Mouse (Mus musculus) stomach, embryonic 15.5 days (tissue): ENCODE measurements at regions not wholly inside any gene's neighbourhood (a gene's known extent, or its start where the extent isn't known, plus 50 kb on each side); places are given as distances from the start of the nearest gene placed in this dataset.

Experiments used
- ATAC-seq: fragments of 200-750 bp; cut with Nextera tagmentation; 2 replicates; pipeline ENCODE4 v1.8.0; 2017; ENCODE audit warnings: low read depth, moderate number of reproducible peaks, moderate TSS enrichment; ENCODE audit not compliant: insufficient read depth, low FRiP score
- H3K27ac ChIP-seq: fragments of 300-500 bp; sonication (generic); 2 replicates; pipeline ENCODE4 v1.5.1; 2015; ENCODE audit warnings: mild to moderate bottlenecking, inconsistent platforms
- H3K27me3 ChIP-seq: fragments of 300-500 bp; sonication (generic); replicated peaks from 2 replicates; pipeline ENCODE4 v1.6.1; 2015; ENCODE audit warnings: inconsistent platforms
- H3K36me3 ChIP-seq: fragments of 300-500 bp; sonication (generic); 2 replicates; pipeline ENCODE4 v1.6.1; 2015; ENCODE audit warnings: inconsistent platforms
- H3K4me1 ChIP-seq: fragments of 300-500 bp; sonication (generic); 2 replicates; pipeline ENCODE4 v1.6.1; 2015; ENCODE audit warnings: inconsistent platforms
- H3K4me2 ChIP-seq: fragments of 300-500 bp; sonication (generic); 2 replicates; pipeline ENCODE4 v1.6.1; 2015; ENCODE audit warnings: mild to moderate bottlenecking, inconsistent platforms
- H3K4me3 ChIP-seq: fragments of 300-500 bp; sonication (generic); replicated peaks from 2 replicates; pipeline ENCODE4 v1.5.1; 2015; ENCODE audit warnings: inconsistent platforms
- H3K9ac ChIP-seq: fragments of 300-500 bp; sonication (generic); 2 replicates; pipeline ENCODE4 v1.6.1; 2015; ENCODE audit warnings: inconsistent platforms
- H3K9me3 ChIP-seq: fragments of 300-500 bp; sonication (generic); 2 replicates; pipeline ENCODE4 v1.6.1; 2016; ENCODE audit warnings: inconsistent platforms
- WGBS: fragments of 180-500 bp; shearing (Covaris S2); methylation state at CpG from one replicate; pipeline ENCODE4 v1.1.7; 2015; 5-methylcytosine and 5-hydroxymethylcytosine counted together

- no peak overlapping the region for H3K4me3 ChIP-seq
- 65% methylated on average over 5 of the region's 5 CpGs for WGBS
- ATAC-seq: no peak
Observed at GRCm38 (mm10) chr6:117237096-117237495, 68.8 kb downstream of the Cxcl12 start.

GRCm38 (mm10) chr6:117241206-117241605, 72.9 kb downstream of the Cxcl12 start:
- Histone ChIP-seq H3K9ac (no peak overlapping the region), H3K36me3 (no peaks in the 10 kb centered on the region), H3K27ac (no peak overlapping the region), H3K4me3 (no peak overlapping the region), H3K9me3 (no peaks in the 10 kb centered on the region), H3K4me2 (no peak overlapping the region), H3K4me1 (no peaks in the 10 kb centered on the region), H3K27me3 (no peaks in the 10 kb centered on the region)
- WGBS: 55% methylated on average over 3 of the region's 3 CpGs
- ATAC-seq: no peak

More at GRCm38 (mm10) chr6:117237096-117237495, 68.8 kb downstream of the Cxcl12 start:
- Histone ChIP-seq H3K9ac (no peak overlapping the region), H3K36me3 (no peaks in the 10 kb centered on the region), H3K27ac (no peak overlapping the region), H3K4me1 (no peaks in the 10 kb centered on the region), H3K4me2 (no peak overlapping the region), H3K27me3 (no peaks in the 10 kb centered on the region), H3K9me3 (no peaks in the 10 kb centered on the region)

- no peak for ATAC-seq
- no peak overlapping the region for H3K4me2 ChIP-seq
- H3K4me3 ChIP-seq: no peak overlapping the region
- H3K9ac ChIP-seq: no peak overlapping the region
- H3K27ac ChIP-seq: no peak overlapping the region
- 48% methylated on average over 5 of the region's 5 CpGs for WGBS
- H3K27me3 ChIP-seq: no peaks in the 10 kb centered on the region
- no peaks in the 10 kb centered on the region for H3K36me3 ChIP-seq
- 0 out of 2 replicates have a peak, but pooled peaks cover 6% of the 10 kb centered on the region for H3K4me1 ChIP-seq
- no peaks in the 10 kb centered on the region for H3K9me3 ChIP-seq
Observed at GRCm38 (mm10) chr6:117245398-117245797, 77.1 kb downstream of the Cxcl12 start.

GRCm38 (mm10) chr6:117245849-117246248, 77.5 kb downstream of the Cxcl12 start:
- Histone ChIP-seq H3K4me1 (0 out of 2 replicates have a peak, but pooled peaks cover 6% of the 10 kb centered on the region), H3K9me3 (no peaks in the 10 kb centered on the region), H3K4me2 (no peak overlapping the region), H3K36me3 (no peaks in the 10 kb centered on the region), H3K27ac (no peak overlapping the region), H3K9ac (no peak overlapping the region), H3K4me3 (no peak overlapping the region), H3K27me3 (no peaks in the 10 kb centered on the region)
- WGBS: 72% methylated on average over 6 of the region's 6 CpGs
- ATAC-seq: no peak

- Histone ChIP-seq H3K4me2 (no peak overlapping the region), H3K27me3 (no peaks in the 10 kb centered on the region), H3K9ac (no peak overlapping the region), H3K4me3 (no peak overlapping the region), H3K27ac (no peak overlapping the region), H3K4me1 (0 out of 2 replicates have a peak, but pooled peaks cover 6% of the 10 kb centered on the region), H3K9me3 (no peaks in the 10 kb centered on the region), H3K36me3 (no peaks in the 10 kb centered on the region)
- no peak for ATAC-seq
- 80% methylated on average over 18 of the region's 18 CpGs for WGBS
Observed at GRCm38 (mm10) chr6:117249230-117249921, 81.0 kb downstream of the Cxcl12 start.

- Histone ChIP-seq H3K4me3 (no peak overlapping the region), H3K27ac (no peak overlapping the region), H3K36me3 (no peaks in the 10 kb centered on the region), H3K4me1 (0 out of 2 replicates have a peak, but pooled peaks cover 6% of the 10 kb centered on the region), H3K9ac (no peak overlapping the region), H3K27me3 (no peaks in the 10 kb centered on the region), H3K4me2 (no peak overlapping the region), H3K9me3 (no peaks in the 10 kb centered on the region)
- WGBS: 41% methylated on average over 2 of the region's 2 CpGs
- ATAC-seq: no peak
Observed at GRCm38 (mm10) chr6:117250051-117250450, 81.7 kb downstream of the Cxcl12 start.

- no peaks in the 10 kb centered on the region for H3K27me3 ChIP-seq
- H3K27ac ChIP-seq: no peak overlapping the region
- H3K4me1 ChIP-seq: 0 out of 2 replicates have a peak, but pooled peaks cover 6% of the 10 kb centered on the region
- no peaks in the 10 kb centered on the region for H3K9me3 ChIP-seq
- H3K9ac ChIP-seq: no peak overlapping the region
- H3K4me2 ChIP-seq: no peak overlapping the region
- no peak overlapping the region for H3K4me3 ChIP-seq
- H3K36me3 ChIP-seq: no peaks in the 10 kb centered on the region
- ATAC-seq: no peak
- WGBS: 74% methylated on average over 12 of the region's 12 CpGs
Observed at GRCm38 (mm10) chr6:117251383-117251925, 83.1 kb downstream of the Cxcl12 start.

- WGBS: 68% methylated on average over 2 of the region's 2 CpGs
Observed at GRCm38 (mm10) chr6:117252361-117252760, 84.0 kb downstream of the Cxcl12 start.

GRCm38 (mm10) chr6:117253036-117253435, 84.7 kb downstream of the Cxcl12 start:
- no peak overlapping the region for H3K9ac ChIP-seq
- no peaks in the 10 kb centered on the region for H3K27me3 ChIP-seq
- no peak overlapping the region for H3K27ac ChIP-seq
- H3K4me3 ChIP-seq: no peak overlapping the region
- no peaks in the 10 kb centered on the region for H3K9me3 ChIP-seq
- no peaks in the 10 kb centered on the region for H3K36me3 ChIP-seq
- WGBS: 78% methylated on average over 6 of the region's 6 CpGs
- no peak overlapping the region for H3K4me2 ChIP-seq
- no peak for ATAC-seq
- H3K4me1 ChIP-seq: 0 out of 2 replicates have a peak, but pooled peaks cover 6% of the 10 kb centered on the region

More at GRCm38 (mm10) chr6:117252361-117252760, 84.0 kb downstream of the Cxcl12 start:
- Histone ChIP-seq H3K4me3 (no peak overlapping the region), H3K4me2 (no peak overlapping the region), H3K9ac (no peak overlapping the region), H3K27ac (no peak overlapping the region), H3K36me3 (no peaks in the 10 kb centered on the region), H3K9me3 (no peaks in the 10 kb centered on the region), H3K4me1 (0 out of 2 replicates have a peak, but pooled peaks cover 6% of the 10 kb centered on the region), H3K27me3 (no peaks in the 10 kb centered on the region)
- no peak for ATAC-seq

- Histone ChIP-seq H3K4me3 (no peak overlapping the region), H3K9ac (no peak overlapping the region), H3K4me1 (0 out of 2 replicates have a peak, but pooled peaks cover 6% of the 10 kb centered on the region), H3K36me3 (no peaks in the 10 kb centered on the region), H3K4me2 (no peak overlapping the region), H3K9me3 (no peaks in the 10 kb centered on the region), H3K27ac (no peak overlapping the region), H3K27me3 (no peaks in the 10 kb centered on the region)
- ATAC-seq: no peak
- WGBS: 59% methylated on average over 16 of the region's 16 CpGs
Observed at GRCm38 (mm10) chr6:117253586-117254330, 85.4 kb downstream of the Cxcl12 start.

GRCm38 (mm10) chr6:117254620-117255228, 86.4 kb downstream of the Cxcl12 start:
- H3K27ac ChIP-seq: no peak overlapping the region
- ATAC-seq: no peak
- H3K27me3 ChIP-seq: no peaks in the 10 kb centered on the region
- H3K9ac ChIP-seq: no peak overlapping the region
- WGBS: 69% methylated on average over 3 of the region's 3 CpGs
- H3K36me3 ChIP-seq: no peaks in the 10 kb centered on the region
- no peak overlapping the region for H3K4me3 ChIP-seq
- 0 out of 2 replicates have a peak, but pooled peaks cover 6% of the 10 kb centered on the region for H3K4me1 ChIP-seq
- H3K4me2 ChIP-seq: no peak overlapping the region
- H3K9me3 ChIP-seq: no peaks in the 10 kb centered on the region
